Mouse (Mus musculus) forebrain, embryonic 16.5 days (tissue): ENCODE results near the gene Spon1. TPM values are rescaled to one million over a fixed set of nuclear protein-coding genes. Genes with fewer than 3 reads are reported as not detected.

ENCODE experiments used
- ATAC-seq: fragments of 200-750 bp; cut with Nextera tagmentation; 2 replicates; pipeline ENCODE4 v1.8.0; 2017; ENCODE audit warnings: mild to moderate bottlenecking, moderate library complexity
- H3K27ac ChIP-seq: fragments of 300-500 bp; sonication (generic); 2 replicates; pipeline ENCODE4 v1.5.1; 2014; ENCODE audit warnings: low read length, control low read depth
- H3K27me3 ChIP-seq: fragments of 300-500 bp; sonication (generic); replicated peaks from 2 replicates; pipeline ENCODE4 v1.6.1; 2014; ENCODE audit warnings: low read length; ENCODE audit not compliant: control insufficient read depth, insufficient read depth
- H3K36me3 ChIP-seq: fragments of 300-500 bp; sonication (generic); 2 replicates; pipeline ENCODE4 v1.6.1; 2014; ENCODE audit not compliant: control insufficient read depth, insufficient read depth
- H3K4me1 ChIP-seq: fragments of 300-500 bp; sonication (generic); replicated peaks from 2 replicates; pipeline ENCODE4 v1.6.1; 2014; ENCODE audit warnings: low read length; ENCODE audit not compliant: control insufficient read depth, insufficient read depth
- H3K4me2 ChIP-seq: fragments of 300-500 bp; sonication (generic); 2 replicates; pipeline ENCODE4 v1.6.1; 2014; ENCODE audit warnings: mild to moderate bottlenecking, low read length, control low read depth
- H3K4me3 ChIP-seq: fragments of 300-500 bp; sonication (generic); replicated peaks from 2 replicates; pipeline ENCODE4 v1.5.1; 2014; ENCODE audit warnings: mild to moderate bottlenecking, low read length, control low read depth
- H3K9ac ChIP-seq: fragments of 300-500 bp; sonication (generic); replicated peaks from 2 replicates; pipeline ENCODE4 v1.6.1; 2014; ENCODE audit warnings: low read depth, low read length, control low read depth
- H3K9me3 ChIP-seq: fragments of 300-500 bp; sonication (generic); 2 replicates; pipeline ENCODE4 v1.6.1; 2016; ENCODE audit warnings: low read length; ENCODE audit not compliant: control insufficient read depth
- WGBS: fragments of 180-500 bp; shearing (Covaris S2); extraction: QIAGEN DNeasy Blood & Tissue Kit; methylation state at CpG from one replicate; pipeline ENCODE4 v1.1.7; 2014; 5-methylcytosine and 5-hydroxymethylcytosine counted together
- polyA plus RNA-seq: library from polyadenylated mRNA; unstranded; fragments of >200 nt; fragmentation: Nextera tagmentation; extraction: Ambion mirVana; gene quantifications from 2 replicates; pipeline ENCODE4 v1.2.1, GENCODE M21; 2015

Spon1 gene
- polyA plus RNA-seq, 1 experiment from 2014 or later = 19.3 TPM

- no peaks in the 10 kb centered on the region for H3K9me3 ChIP-seq
- no peak overlapping the region for H3K9ac ChIP-seq
- no peak for ATAC-seq
- no peaks in the 10 kb centered on the region for H3K27me3 ChIP-seq
- H3K36me3 ChIP-seq = no peaks in the 10 kb centered on the region
- H3K27ac ChIP-seq = no peak overlapping the region
- no peak overlapping the region for H3K4me3 ChIP-seq
- H3K4me1 ChIP-seq = 0 out of 2 replicates have a peak, but pooled peaks cover 3% of the 10 kb centered on the region
- WGBS = 51% methylated on average over 3 of the region's 3 CpGs
- no peak overlapping the region for H3K4me2 ChIP-seq
Observed at GRCm38 (mm10) chr7:113846553-113846952, 80.8 kb downstream of the Spon1 start.

GRCm38 (mm10) chr7:113847041-113847819 is 81.4 kb downstream of the Spon1 start:
- H3K4me1 ChIP-seq = 0 out of 2 replicates have a peak, but pooled peaks cover 3% of the 10 kb centered on the region
- H3K27me3 ChIP-seq = no peaks in the 10 kb centered on the region
- no peak for ATAC-seq
- H3K27ac ChIP-seq = no peak overlapping the region
- WGBS = 87% methylated on average over 7 of the region's 7 CpGs
- H3K9ac ChIP-seq = no peak overlapping the region
- no peak overlapping the region for H3K4me2 ChIP-seq
- H3K36me3 ChIP-seq = no peaks in the 10 kb centered on the region
- no peak overlapping the region for H3K4me3 ChIP-seq
- no peaks in the 10 kb centered on the region for H3K9me3 ChIP-seq

GRCm38 (mm10) chr7:113850389-113850788 is 84.6 kb downstream of the Spon1 start:
- ATAC-seq = no peak; the same call in 1 of the 2 replicates
- Histone ChIP-seq H3K9ac (no peak overlapping the region), H3K4me2 (no peak overlapping the region), H3K36me3 (no peaks in the 10 kb centered on the region), H3K4me3 (no peak overlapping the region), H3K27ac (no peak overlapping the region), H3K4me1 (0 out of 2 replicates have a peak, but pooled peaks cover 3% of the 10 kb centered on the region), H3K27me3 (no peaks in the 10 kb centered on the region), H3K9me3 (no peaks in the 10 kb centered on the region)
- 48% methylated on average over 4 of the region's 4 CpGs for WGBS

GRCm38 (mm10) chr7:113855396-113855795 is 89.6 kb downstream of the Spon1 start:
- Histone ChIP-seq H3K27ac (no peak overlapping the region), H3K36me3 (no peaks in the 10 kb centered on the region), H3K9me3 (no peaks in the 10 kb centered on the region), H3K4me2 (no peak overlapping the region), H3K4me3 (no peak overlapping the region), H3K4me1 (0 out of 2 replicates have a peak, but pooled peaks cover 3% of the 10 kb centered on the region), H3K9ac (no peak overlapping the region), H3K27me3 (peaks cover 4% of the 10 kb centered on the region)
- ATAC-seq = no peak
- WGBS = 73% methylated on average over 4 of the region's 4 CpGs

GRCm38 (mm10) chr7:113856067-113856466 is 90.3 kb downstream of the Spon1 start:
- no peak overlapping the region for H3K4me3 ChIP-seq
- peaks cover 4% of the 10 kb centered on the region for H3K27me3 ChIP-seq
- no peaks in the 10 kb centered on the region for H3K36me3 ChIP-seq
- no peak for ATAC-seq
- no peak overlapping the region for H3K27ac ChIP-seq
- H3K4me1 ChIP-seq = no peaks in the 10 kb centered on the region
- H3K9ac ChIP-seq = no peak overlapping the region
- H3K4me2 ChIP-seq = no peak overlapping the region
- WGBS = 75% methylated on average over 3 of the region's 3 CpGs
- H3K9me3 ChIP-seq = no peaks in the 10 kb centered on the region

- peak; percentile 85 for ATAC-seq
- Histone ChIP-seq H3K4me3 (no peak overlapping the region), H3K9me3 (no peaks in the 10 kb centered on the region), H3K27me3 (peaks cover 10% of the 10 kb centered on the region), H3K9ac (no peak overlapping the region), H3K27ac (no peak overlapping the region), H3K36me3 (no peaks in the 10 kb centered on the region), H3K4me1 (no peaks in the 10 kb centered on the region), H3K4me2 (no peak overlapping the region)
- WGBS = 25% methylated on average over 5 of the region's 5 CpGs
Observed at GRCm38 (mm10) chr7:113859480-113859881, 93.7 kb downstream of the Spon1 start.

- no peaks in the 10 kb centered on the region for H3K36me3 ChIP-seq
Observed at GRCm38 (mm10) chr7:113861964-113862363, 96.2 kb downstream of the Spon1 start.

GRCm38 (mm10) chr7:113872846-113873245 is 107.0 kb downstream of the Spon1 start:
- no peaks in the 10 kb centered on the region for H3K9me3 ChIP-seq
- no peak overlapping the region for H3K4me3 ChIP-seq
- 90% methylated on average over 1 of the region's 1 CpGs for WGBS
- H3K27me3 ChIP-seq = no peaks in the 10 kb centered on the region
- no peak overlapping the region for H3K9ac ChIP-seq
- ATAC-seq = no peak
- H3K4me2 ChIP-seq = no peak overlapping the region
- no peaks in the 10 kb centered on the region for H3K4me1 ChIP-seq
- H3K27ac ChIP-seq = no peak overlapping the region
- no peaks in the 10 kb centered on the region for H3K36me3 ChIP-seq

More at GRCm38 (mm10) chr7:113861964-113862363, 96.2 kb downstream of the Spon1 start:
- Histone ChIP-seq H3K4me3 (no peak overlapping the region), H3K27me3 (0 out of 2 replicates have a peak, but pooled peaks cover 6% of the 10 kb centered on the region), H3K4me2 (no peak overlapping the region), H3K27ac (no peak overlapping the region), H3K9ac (no peak overlapping the region), H3K9me3 (no peaks in the 10 kb centered on the region), H3K4me1 (no peaks in the 10 kb centered on the region)
- no peak for ATAC-seq
- 92% methylated on average over 4 of the region's 4 CpGs for WGBS

- no peaks in the 10 kb centered on the region for H3K36me3 ChIP-seq
- no peak overlapping the region for H3K4me3 ChIP-seq
- no peak overlapping the region for H3K4me2 ChIP-seq
- no peak for ATAC-seq
- H3K27me3 ChIP-seq = no peaks in the 10 kb centered on the region
- 87% methylated on average over 4 of the region's 4 CpGs for WGBS
- no peaks in the 10 kb centered on the region for H3K9me3 ChIP-seq
- H3K27ac ChIP-seq = no peak overlapping the region
- H3K9ac ChIP-seq = no peak overlapping the region
- no peaks in the 10 kb centered on the region for H3K4me1 ChIP-seq
Observed at GRCm38 (mm10) chr7:113877451-113877850, 111.7 kb downstream of the Spon1 start.
